Mouse (Mus musculus) urinary bladder, postnatal 36 days (tissue): ENCODE measurements around the gene Ahrr.

Experiments used
- DNase-seq, 2 experiments: peaks; one replicate each; pipeline ENCODE4 v3.0.0; 2022; ENCODE audit warnings: low spot score in 2 of 2, mixed read lengths in 1 of 2

Gene Ahrr

GRCm38 (mm10) chr13:74245214-74245898 lies 46.8 kb downstream of the Ahrr start:
- peak; percentile 42 to 78 for DNase-seq

DNA sequence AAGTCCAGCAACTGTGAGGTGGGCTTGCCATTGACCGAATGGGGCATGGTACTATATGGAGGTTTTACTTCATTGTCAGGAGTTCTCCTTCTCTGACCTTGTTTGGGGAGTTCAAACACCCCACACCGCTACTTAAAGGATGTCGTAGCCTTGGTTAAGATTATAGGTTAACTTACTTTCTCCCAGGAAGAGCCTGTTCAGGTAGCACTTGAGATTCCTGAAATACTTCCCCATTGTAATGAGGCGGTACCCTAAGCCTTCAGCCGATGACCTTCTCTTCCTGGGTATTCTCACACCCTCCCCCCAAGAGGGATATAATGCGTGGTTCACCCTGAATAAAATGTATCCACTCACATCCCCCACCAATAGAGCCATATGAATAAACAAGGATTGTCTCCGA lies 54.6 kb downstream of the Ahrr start:
- DNase-seq, result no peak

DNA sequence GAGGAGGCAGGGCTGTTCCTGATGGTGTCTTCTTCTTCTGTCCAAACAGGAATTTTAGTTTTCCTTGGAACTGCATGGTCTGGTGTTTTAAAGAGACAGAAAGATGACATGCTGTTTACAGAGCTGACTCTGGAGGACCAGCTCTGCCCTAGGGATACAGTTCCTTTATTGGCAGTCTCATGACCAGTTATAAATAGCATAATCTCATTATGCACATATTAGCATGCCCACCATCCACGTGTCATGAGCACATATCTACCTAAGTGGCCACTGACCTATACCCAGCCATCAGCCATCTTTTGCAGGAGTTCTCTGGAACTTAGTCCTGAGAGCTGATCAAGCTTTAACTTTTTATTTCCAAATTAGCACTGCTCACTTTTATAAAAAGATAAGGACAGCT lies 71.5 kb downstream of the Ahrr start:
- DNase-seq, result no peak

DNA sequence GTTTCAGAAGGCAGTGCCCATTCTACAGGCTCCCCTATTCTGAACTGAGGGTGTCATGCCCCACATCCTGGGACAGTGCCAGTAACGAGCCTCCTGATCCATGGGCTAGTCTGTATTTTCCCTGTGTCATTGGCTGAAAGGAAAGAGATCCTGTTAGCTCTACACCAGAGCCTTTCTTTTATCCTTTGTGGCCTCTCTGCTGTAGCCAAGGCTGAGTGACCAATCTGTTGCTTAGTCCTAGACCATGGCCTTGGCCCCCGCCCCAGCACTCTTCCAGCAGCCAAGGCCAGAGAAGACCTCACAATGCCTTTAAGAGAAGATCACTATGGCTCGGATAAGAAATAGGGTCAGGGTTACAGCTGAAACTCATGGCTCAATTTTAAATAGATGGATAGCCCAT lies 73.7 kb downstream of the Ahrr start:
- no peak for DNase-seq

- peak in 1 of 2 experiments; percentile 6 for DNase-seq
Observed at GRCm38 (mm10) chr13:74208986-74209345, 83.2 kb downstream of the Ahrr start.

- peak; percentile 85 to 91 for DNase-seq
Observed at GRCm38 (mm10) chr13:74208317-74208985, 83.7 kb downstream of the Ahrr start, which contains the start of gene Exoc3. Exoc3 (minus strand) TSS chr13:74208732.

- no peak for DNase-seq
Observed at GRCm38 (mm10) chr13:74196451-74196850, 95.7 kb downstream of the Ahrr start.

DNA sequence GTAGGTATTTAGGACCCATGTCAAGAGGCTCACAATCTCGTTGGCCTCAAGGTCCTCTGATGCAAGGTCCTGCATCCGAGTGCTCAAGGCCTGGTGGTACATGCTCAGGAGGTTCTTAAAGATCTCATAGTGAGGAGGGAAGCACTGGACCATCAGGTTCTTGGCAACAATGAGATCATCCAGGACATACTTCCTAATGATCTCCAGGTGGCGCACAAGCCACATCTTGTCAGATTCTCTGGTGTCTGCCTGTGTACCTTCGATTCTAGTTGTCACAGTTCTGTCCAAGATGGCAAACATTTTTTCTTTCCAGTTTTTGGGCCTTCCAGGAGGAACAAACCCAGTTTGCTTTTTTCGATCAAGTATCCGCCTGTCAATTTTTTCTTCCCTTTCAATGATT lies 99.5 kb downstream of the Ahrr start:
- DNase-seq, result no peak

- no peak for DNase-seq
Observed at GRCm38 (mm10) chr13:74183011-74183695, 109.0 kb downstream of the Ahrr start.

GRCm38 (mm10) chr13:74172036-74172435 lies 120.1 kb downstream of the Ahrr start:
- DNase-seq, result no peak

GRCm38 (mm10) chr13:74169446-74170164 lies 122.5 kb downstream of the Ahrr start:
- no peak for DNase-seq

GRCm38 (mm10) chr13:74167492-74167891 lies 124.6 kb downstream of the Ahrr start:
- DNase-seq, result peak in 1 of 2 experiments; percentile 17

DNA sequence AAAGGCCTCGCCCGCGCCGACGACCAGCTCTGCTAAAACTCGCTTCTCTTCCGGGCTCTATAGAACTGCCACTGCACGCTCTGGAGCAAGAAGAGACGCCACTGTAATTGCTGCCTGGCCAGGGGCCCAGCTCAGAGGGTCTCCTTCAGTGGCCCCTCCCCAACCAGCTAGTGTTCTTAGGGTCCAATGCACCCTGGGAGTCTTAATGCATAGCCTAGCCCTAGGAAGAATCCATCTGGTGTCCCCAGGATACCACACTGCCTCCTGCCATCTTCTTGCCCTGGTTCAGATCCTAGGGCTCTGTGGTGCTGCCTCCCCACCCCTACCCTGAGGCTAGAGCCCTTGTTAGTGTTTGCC lies 125.1 kb downstream of the Ahrr start:
- peak in 1 of 2 experiments; percentile 5 for DNase-seq

GRCm38 (mm10) chr13:74166348-74167056 lies 125.6 kb downstream of the Ahrr start:
- DNase-seq, result peak; percentile 32 to 40
